Mouse (Mus musculus): ENCODE data around the gene Cnnm1.

Cnnm1 gene

GRCm38 (mm10) chr19:43530197-43530770 lies 90.0 kb downstream of the Cnnm1 start:
- DNase-seq (ENCODE audit: low spot score in 2 of 2): peak in 1 of 2 experiments; percentile 54

DNA sequence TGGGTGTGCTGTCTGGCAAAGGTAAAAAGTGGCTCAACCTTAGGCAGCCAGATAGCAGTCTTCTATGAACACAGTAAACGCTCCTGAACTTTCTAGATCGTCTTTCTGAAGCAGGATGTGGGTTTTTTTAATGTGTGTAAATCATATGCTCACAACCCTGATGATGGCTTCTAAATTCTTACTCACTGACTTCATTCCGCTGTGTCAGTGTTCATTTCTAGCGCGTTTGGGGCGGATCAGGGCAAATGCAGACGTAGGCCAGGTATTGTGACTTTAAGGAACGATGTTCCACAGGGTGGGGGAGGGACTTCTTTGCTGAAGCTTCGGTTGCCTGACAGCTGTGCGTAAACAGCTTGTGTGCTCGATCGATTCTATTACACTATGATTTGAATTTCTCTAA lies 90.7 kb downstream of the Cnnm1 start:
- DNase-seq (ENCODE audit: low spot score in 2 of 2): no peak

DNA sequence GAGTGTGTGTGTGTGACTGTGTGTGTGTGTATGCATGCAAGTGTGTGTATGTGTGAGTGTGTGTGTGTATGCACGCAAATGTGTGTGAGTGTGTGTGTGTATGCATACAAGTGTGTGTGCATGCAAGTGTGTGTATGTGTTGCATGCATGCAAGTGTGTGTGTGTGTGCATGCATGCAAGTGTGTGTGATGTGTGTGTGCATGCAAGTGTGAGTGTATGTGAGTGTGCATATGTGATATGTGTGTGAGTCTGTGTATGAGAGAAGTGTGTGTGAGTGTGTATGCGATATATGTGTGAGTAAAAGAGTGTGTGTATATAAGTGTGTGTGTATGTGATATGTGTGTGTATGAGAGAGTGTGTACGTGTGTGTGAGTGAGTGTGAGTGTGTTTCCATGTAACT lies 95.1 kb downstream of the Cnnm1 start:
- DNase-seq (ENCODE audit: low spot score in 2 of 2): no peak

GRCm38 (mm10) chr19:43546337-43547117 lies 106.3 kb downstream of the Cnnm1 start:
- DNase-seq (ENCODE audit: low spot score in 2 of 2): no peak
